Mouse (Mus musculus) E14TG2a.4 (cell line): ENCODE measurements around the gene Galnt7.

Experiments
- H3K27me3 ChIP-seq: 2 replicates; pipeline ENCODE4 v1.6.1; 2014; ENCODE audit warnings: low read length, control low read depth; ENCODE audit not compliant: insufficient read depth
- H3K36me3 ChIP-seq: 2 replicates; pipeline ENCODE4 v1.6.1; 2014; ENCODE audit warnings: low read length, control low read depth; ENCODE audit not compliant: insufficient read depth
- H3K4me1 ChIP-seq: replicated peaks from 2 replicates; pipeline ENCODE4 v1.6.1; 2014; ENCODE audit warnings: low read depth, low read length, control low read depth
- H3K4me3 ChIP-seq: replicated peaks from 2 replicates; pipeline ENCODE4 v1.5.1; 2014; ENCODE audit warnings: mild to moderate bottlenecking, low read length
- H3K9me3 ChIP-seq: 2 replicates; pipeline ENCODE4 v1.6.1; 2014; ENCODE audit warnings: low read length, control low read depth
- CTCF ChIP-seq: conservative IDR thresholded peaks from 2 replicates; pipeline ENCODE4 v1.5.1; 2014; ENCODE audit warnings: low read length
- NANOG ChIP-seq: IDR thresholded peaks from 2 replicates; pipeline ENCODE4 v1.6.1; 2014; ENCODE audit warnings: borderline replicate concordance, low read length, mixed read lengths
- POU5F1 ChIP-seq: IDR thresholded peaks from 2 replicates; pipeline ENCODE4 v1.6.1; 2014; ENCODE audit warnings: low read length, borderline replicate concordance

Galnt7 gene

GRCm38 (mm10) chr8:57569400-57569795 is 83.4 kb downstream of the Galnt7 start:
- Histone ChIP-seq H3K9me3 (no peaks in the 10 kb centered on the region), H3K4me1 (no peaks in the 10 kb centered on the region), H3K36me3 (no peaks in the 10 kb centered on the region), H3K4me3 (no peak overlapping the region), H3K27me3 (no peaks in the 10 kb centered on the region)
- TF ChIP-seq CTCF (no peak; the same call in 1 of the 2 replicates), POU5F1 (no peak), NANOG (no peak)

- no peak overlapping the region for H3K4me3 ChIP-seq
- TF ChIP-seq POU5F1: no peak
- TF ChIP-seq CTCF: no peak
- TF ChIP-seq NANOG: no peak
- no peaks in the 10 kb centered on the region for H3K36me3 ChIP-seq
- no peaks in the 10 kb centered on the region for H3K27me3 ChIP-seq
- H3K9me3 ChIP-seq: no peaks in the 10 kb centered on the region
- H3K4me1 ChIP-seq: no peaks in the 10 kb centered on the region
Measured at GRCm38 (mm10) chr8:57568633-57569399, 84.0 kb downstream of the Galnt7 start.

GRCm38 (mm10) chr8:57567998-57568397 is 84.8 kb downstream of the Galnt7 start:
- Histone ChIP-seq H3K4me1 (no peaks in the 10 kb centered on the region), H3K36me3 (no peaks in the 10 kb centered on the region), H3K4me3 (no peak overlapping the region), H3K9me3 (no peaks in the 10 kb centered on the region), H3K27me3 (no peaks in the 10 kb centered on the region)
- no peak for TF ChIP-seq CTCF
- TF ChIP-seq NANOG: no peak
- TF ChIP-seq POU5F1: no peak

GRCm38 (mm10) chr8:57565039-57565438 is 87.8 kb downstream of the Galnt7 start:
- H3K36me3 ChIP-seq: no peaks in the 10 kb centered on the region

GRCm38 (mm10) chr8:57563726-57564125 is 89.1 kb downstream of the Galnt7 start:
- Histone ChIP-seq H3K4me1 (no peaks in the 10 kb centered on the region), H3K4me3 (no peak overlapping the region), H3K36me3 (no peaks in the 10 kb centered on the region), H3K9me3 (no peaks in the 10 kb centered on the region), H3K27me3 (no peaks in the 10 kb centered on the region)
- TF ChIP-seq CTCF (no peak), NANOG (no peak), POU5F1 (no peak)

More at GRCm38 (mm10) chr8:57565039-57565438, 87.8 kb downstream of the Galnt7 start:
- no peak overlapping the region for H3K4me3 ChIP-seq
- no peaks in the 10 kb centered on the region for H3K27me3 ChIP-seq
- H3K4me1 ChIP-seq: no peaks in the 10 kb centered on the region
- H3K9me3 ChIP-seq: no peaks in the 10 kb centered on the region
- TF ChIP-seq CTCF (no peak), NANOG (no peak), POU5F1 (no peak)

GRCm38 (mm10) chr8:57562741-57563140 is 90.1 kb downstream of the Galnt7 start:
- TF ChIP-seq POU5F1 (no peak), CTCF (no peak), NANOG (no peak)
- Histone ChIP-seq H3K4me3 (no peak overlapping the region), H3K9me3 (no peaks in the 10 kb centered on the region), H3K27me3 (no peaks in the 10 kb centered on the region), H3K4me1 (no peaks in the 10 kb centered on the region), H3K36me3 (no peaks in the 10 kb centered on the region)

- no peaks in the 10 kb centered on the region for H3K9me3 ChIP-seq
- TF ChIP-seq POU5F1: no peak
- TF ChIP-seq CTCF: no peak
- no peaks in the 10 kb centered on the region for H3K4me1 ChIP-seq
- H3K36me3 ChIP-seq: no peaks in the 10 kb centered on the region
- no peak overlapping the region for H3K4me3 ChIP-seq
- H3K27me3 ChIP-seq: no peaks in the 10 kb centered on the region
Measured at GRCm38 (mm10) chr8:57560926-57561325, 91.9 kb downstream of the Galnt7 start.

GRCm38 (mm10) chr8:57552102-57553032 is 100.5 kb downstream of the Galnt7 start:
- no peaks in the 10 kb centered on the region for H3K9me3 ChIP-seq
- H3K27me3 ChIP-seq: no peaks in the 10 kb centered on the region
- TF ChIP-seq POU5F1: no peak
- TF ChIP-seq NANOG: no peak
- no peak for TF ChIP-seq CTCF
- H3K36me3 ChIP-seq: no peaks in the 10 kb centered on the region
- H3K4me3 ChIP-seq: no peak overlapping the region
- H3K4me1 ChIP-seq: no peaks in the 10 kb centered on the region
